Mouse (Mus musculus) retina, adult 2 months (tissue): ENCODE measurements at regions not wholly inside any gene's neighbourhood (a gene's known extent, or its start where the extent isn't known, plus 50 kb on each side); places are given as distances from the start of the nearest gene placed in this dataset.

Experiments
- DNase-seq: peaks from one replicate; pipeline ENCODE4 v3.0.0-alpha.2; 2012; ENCODE audit warnings: low read depth, low spot score

DNA sequence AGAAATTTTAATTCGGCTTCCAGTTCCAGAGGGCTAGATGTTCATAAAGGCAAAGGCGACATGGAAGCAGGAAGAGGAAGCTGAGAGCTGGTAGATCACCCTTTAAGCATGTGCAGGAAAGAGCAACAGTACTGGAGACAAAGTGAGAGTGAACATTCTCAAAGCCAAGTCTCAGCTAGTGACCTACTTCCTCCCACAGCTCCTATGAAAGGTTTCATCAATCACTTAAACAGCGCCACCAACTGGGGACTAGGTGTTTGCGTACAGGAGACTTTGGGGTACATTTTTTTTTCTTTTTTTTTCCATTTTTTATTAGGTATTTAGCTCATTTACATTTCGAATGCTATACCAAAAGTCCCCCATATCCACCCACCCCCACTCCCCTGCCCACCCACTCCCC lies 61.7 kb upstream of the Gucy1a1 start:
- no peak for DNase-seq
